Mouse (Mus musculus) ES-CJ7 (cell line): ENCODE results near the gene Slamf1.
"Not testable (repeated sequence)": the region's sequence is repeated elsewhere in the genome, so short reads cannot be mapped to it uniquely, and the experiment has no call there.

Source experiments
- DNase-seq: peaks from one replicate; pipeline ENCODE4 v3.0.0; 2011; ENCODE audit warnings: low read depth, low spot score

Gene Slamf1

DNA sequence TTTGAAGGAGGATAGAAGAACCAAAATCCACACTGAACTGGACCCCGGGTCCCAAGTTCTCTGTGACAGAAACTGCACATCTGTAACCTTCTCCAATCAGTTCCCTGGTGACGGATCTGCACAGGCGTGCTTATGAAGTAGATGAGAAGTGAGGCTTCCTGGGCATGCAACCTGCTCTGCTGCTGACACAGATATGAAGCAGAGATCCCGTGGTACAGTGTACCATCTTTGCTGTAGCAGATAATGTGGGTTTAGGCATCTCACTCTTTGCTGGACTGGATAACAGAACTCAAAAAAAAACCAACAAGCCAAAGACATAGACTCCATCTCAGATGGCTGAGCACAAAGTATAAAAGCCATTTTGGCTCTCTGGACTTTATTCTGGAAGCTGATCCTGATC is 32.7 kb downstream of the Slamf1 start:
- no peak for DNase-seq

DNA sequence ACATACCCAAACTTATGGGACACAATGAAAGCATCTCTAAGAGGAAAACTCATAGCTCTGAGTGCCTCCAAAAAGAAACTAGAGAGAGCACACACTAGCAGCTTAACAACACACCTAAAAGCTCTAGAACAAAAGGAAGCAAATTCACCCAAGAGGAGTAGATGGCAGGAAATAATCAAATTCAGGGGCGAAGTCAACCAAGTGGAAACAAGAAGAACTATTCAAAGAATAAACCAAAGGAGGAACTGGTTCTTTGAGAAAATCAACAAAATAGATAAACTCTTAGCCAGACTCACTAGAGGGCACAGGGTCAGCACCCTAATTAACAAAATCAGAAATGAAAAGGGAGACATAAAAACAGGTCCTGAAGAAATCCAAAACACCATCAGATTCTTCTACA is 44.1 kb downstream of the Slamf1 start:
- DNase-seq: not testable (repeated sequence)

DNA sequence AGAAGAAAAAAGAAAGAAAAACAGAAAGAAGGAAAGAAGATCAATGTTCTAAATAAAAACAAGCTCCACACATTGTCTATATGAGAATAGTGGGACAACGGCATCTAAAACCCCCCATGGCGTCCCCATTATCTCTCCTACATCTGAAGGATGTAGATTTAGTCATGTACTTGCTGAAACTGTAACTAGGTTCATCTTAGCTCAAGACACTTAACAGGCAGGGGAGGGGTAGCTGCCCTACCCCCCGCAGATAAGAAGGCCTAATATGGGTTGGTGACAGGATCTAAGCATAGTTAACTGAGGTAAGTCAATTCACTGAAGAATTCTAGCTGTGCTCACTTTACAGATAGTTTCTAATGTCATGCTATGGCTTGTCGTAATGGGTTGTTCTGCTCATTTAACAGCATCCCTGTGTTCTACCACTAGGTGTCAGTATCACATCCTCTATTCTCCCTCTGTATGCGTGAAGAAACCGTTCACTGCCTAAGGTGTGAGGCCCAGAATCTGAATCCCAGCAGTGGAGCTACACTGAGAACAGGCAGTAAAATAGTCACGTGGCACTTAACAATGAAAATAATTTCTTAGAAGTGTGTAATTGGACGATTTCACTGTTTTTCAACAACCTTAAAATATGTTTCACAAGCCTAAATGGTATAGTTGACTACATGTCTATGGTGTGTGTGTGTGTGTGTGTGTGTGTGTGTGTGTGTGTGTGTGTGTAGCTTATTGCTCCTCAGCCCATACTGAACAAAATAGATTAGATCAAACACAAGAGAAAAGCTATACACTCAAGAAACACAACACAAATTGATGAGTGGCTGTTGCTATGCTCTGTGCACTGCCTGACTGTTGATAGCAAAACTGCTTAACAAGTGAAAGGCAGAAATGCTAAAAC is 48.9 kb downstream of the Slamf1 start:
- peak; percentile 83 for DNase-seq

DNA sequence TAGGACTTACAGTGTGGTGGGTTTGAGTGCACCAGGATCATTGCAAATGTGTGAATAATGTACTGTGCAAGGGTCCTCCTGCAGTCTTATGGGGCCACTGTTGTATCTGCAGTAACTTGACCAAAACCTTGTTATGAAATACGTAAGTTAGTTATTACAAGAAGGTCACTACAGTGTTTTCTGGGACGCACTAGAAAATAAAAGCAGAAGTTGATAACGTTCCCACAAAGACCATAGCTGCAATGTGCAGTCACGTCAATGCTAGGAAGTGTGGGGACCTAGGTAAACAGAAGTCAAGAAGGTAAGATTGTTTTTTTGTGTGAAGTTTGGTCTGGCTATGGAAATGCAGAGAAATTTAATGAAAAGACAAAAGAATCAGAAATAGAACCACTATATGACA is 50.1 kb downstream of the Slamf1 start:
- DNase-seq: no peak

DNA sequence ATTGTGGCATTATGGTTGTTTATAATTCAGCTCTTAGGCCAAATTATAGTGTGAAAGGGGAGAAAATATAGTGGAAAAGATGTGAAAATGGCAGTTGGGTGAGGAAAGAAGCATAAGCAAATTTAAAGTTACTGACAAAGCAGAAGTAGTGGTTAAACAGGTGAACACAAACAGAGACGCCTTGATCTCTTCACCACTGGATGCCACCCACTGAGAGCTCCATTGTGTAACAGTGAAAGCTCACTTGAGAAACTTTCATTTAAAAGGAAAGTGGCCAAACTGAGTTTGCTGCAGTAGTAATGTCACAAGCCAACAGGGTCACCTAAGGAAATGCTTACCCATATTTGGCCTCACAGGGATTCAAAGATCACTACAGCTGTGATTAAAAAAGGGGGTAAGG is 54.4 kb downstream of the Slamf1 start:
- peak; percentile 79 for DNase-seq

DNA sequence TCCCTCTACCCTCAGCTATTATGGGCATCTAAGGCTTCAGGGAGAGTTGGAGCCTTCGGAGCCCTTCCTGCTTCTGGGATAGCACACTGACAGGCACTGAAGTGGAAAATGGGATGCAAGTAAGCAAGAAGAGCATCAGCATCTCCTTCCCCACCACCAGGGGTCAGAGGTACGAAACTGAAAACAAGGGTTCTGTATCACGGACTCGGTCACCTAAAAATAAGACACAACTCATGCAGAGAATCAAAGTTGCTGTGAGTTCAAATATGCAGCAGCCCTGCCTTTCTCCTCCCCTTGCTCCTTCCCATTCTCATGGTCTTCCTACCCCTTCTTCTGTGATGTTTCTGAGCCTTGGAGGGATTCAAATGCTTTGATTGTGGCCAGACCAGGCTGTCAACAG is 58.5 kb downstream of the Slamf1 start:
- DNase-seq: peak; percentile 58

DNA sequence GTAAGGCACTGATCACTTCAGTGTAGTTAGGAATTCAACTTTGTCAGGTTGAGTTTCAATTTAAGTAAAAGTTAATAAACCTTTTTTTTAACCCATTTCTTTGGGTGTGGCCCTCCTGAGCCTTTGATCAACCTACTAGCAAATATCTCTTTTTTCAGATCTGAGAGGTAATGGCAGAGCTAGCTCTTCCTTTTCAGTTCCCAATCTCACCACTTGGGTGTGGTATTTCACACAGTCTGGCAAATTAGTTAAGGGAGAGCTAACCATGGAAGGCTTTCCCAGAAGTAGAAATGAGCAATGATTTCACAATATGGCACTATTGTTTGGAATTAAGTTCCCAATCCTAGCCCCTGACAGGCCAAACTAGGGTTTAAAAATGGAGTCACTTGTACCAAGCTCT is 59.2 kb downstream of the Slamf1 start:
- DNase-seq: peak; percentile 56

DNA sequence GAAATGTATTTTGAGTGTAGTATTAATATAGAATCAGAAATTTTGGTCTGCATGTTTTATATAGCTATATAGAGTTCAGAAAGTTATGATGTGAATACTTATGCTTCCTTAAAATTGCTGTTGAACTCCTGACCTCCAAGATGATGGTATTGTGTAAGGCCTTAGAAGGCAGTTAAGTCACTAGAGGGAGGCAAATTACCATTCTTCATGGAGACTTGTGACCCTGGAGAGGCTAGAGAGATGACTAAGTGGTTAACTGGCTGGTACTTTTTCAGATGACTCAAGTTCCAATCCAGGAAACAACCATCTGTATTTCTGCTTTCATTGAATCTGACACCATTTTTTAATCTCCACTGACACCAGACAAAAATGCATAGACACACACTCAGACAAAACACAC is 60.7 kb downstream of the Slamf1 start:
- peak; percentile 28 for DNase-seq

DNA sequence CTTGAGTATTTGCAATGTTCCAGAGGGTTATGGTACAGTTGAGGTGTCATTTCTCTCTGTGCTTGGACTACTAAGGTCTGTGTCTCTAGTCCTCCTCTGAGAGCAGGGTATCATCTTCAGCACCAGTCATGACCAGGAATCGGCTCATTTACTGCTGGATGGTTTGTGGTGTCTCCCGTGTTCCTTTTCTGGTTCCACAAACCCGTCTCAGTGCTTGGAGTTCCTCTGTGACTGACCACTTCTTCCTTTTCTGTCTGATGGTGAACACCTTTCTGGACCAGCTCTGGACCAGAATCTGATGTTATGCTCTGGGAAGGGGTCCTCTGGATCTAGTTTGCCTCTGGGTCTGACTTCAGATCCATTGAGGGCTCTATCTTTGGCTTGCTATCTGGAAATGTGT is 72.6 kb downstream of the Slamf1 start, which contains the start of gene Cd84:
Gene Cd84 (plus strand): TSS at position 210 of the 400 bp plus-strand sequence.
- DNase-seq: no peak

DNA sequence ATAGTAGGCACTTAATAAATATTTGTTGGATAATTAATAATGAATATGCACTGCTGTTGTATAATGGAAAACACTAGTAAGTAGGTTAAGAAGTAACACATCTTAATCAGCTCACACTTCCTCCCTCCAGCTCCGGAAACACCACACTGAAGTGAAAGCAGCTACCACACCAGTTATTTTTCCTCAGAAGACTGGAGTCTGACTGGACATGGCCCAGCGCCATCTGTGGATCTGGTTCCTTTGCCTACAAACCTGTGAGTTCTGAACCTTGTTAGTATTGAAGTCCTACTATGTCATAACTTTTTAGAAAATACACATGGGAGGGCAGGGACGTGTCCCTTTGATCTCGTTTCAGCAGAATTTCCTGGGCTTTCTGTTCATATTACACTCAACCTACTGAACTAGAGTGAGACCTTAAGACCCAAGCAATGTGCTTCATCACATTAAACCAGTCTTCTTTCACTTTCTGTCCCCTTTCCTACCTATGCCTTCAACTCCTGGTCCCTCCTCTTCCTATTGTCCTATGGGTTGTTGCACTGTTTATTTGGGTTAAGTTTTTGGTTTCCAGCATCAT is 73.6 kb downstream of the Slamf1 start:
- no peak for DNase-seq

DNA sequence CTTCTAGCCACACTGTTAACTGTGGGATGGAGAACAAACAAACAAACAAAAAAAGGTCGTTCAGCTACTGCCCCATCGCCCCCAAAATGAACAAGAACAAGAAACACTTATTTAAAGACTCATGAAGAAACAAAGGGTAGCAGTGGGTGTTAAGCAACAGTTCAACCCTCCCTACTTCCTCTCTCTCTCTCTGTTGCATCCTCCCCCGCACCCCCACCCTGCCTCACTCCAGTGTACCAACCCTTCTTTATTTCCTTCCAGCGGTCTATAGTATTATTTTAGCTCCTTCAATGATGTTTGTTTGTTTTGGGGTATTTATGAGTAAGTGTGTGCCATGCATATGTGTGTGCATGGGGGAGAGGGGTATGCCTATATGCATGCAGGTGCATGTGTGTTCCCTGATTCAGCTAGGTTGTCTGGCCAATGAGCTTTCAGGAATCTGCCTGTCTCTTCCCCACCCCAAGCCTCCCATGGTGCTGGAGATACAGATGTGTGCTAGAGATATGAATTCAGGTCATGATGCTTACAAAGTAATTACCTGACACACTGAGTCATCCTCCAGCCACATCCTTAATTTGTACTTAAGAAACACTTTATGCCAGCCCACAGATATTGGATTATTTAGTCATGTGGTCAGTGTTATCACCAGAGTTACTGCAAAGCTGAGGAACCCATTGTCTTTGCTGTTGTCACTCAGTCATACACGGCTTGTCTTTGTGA is 78.3 kb downstream of the Slamf1 start:
- no peak for DNase-seq

DNA sequence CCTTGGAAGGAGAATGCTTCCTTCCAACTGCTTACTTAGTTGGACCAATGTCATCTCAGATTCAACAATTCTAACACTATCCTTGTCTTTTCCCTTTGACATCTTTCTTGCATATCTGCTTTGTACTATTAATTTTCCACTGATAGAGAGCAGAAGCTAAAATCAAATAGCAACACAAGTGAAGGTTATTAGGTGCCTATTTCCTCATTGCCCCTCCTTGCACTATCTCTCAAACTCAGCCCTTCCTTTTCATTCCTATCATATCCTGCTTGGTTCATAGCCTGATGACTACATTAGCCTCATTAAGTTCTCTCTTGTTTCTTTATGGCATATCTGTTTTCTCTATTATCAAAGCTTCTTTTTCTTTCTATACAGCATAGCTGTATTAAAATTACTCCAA is 81.3 kb downstream of the Slamf1 start:
- DNase-seq: no peak

DNA sequence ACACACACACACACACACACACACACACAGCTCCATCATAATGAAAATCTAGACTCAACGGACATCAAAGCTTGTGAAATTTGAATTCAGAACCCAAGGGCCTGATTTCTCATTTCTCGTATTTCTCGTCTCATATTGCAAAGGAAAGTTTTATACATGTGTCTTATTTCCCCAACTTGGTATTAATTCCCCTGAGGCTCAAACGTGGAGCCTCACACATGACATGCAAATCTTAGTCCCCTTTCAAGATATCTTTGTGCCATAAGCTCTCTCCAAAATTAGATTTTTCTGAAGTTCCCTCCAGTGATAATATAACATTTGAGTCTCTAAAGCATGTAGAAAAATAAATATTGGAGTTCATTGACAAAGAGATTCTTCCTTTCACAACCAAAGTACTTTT is 81.8 kb downstream of the Slamf1 start:
- no peak for DNase-seq

DNA sequence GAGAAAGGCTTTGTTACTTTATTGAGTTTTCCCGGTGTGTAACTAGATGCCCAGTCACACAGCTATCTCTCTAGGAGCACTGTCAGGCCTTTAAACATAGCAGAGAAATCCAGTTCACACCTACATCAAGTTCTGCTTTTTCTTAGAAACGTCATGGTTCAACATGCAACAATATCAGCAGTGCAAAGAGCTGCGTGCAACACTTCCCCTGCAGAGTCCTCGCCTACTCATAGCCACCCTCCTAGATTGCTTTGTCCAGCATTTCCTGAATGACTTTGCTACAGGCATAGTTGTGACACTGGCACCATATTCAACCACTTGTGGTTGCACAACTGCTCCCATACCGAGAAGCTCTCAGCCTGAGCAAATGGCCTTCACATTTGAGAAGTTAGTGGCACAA is 82.5 kb downstream of the Slamf1 start:
- DNase-seq: no peak
